Mouse (Mus musculus): ENCODE measurements around the gene Gm14525.
"Not testable (repeated sequence)": the region's sequence is repeated elsewhere in the genome, so short reads cannot be mapped to it uniquely, and the experiment has no call there.

The Gm14525 gene

DNA sequence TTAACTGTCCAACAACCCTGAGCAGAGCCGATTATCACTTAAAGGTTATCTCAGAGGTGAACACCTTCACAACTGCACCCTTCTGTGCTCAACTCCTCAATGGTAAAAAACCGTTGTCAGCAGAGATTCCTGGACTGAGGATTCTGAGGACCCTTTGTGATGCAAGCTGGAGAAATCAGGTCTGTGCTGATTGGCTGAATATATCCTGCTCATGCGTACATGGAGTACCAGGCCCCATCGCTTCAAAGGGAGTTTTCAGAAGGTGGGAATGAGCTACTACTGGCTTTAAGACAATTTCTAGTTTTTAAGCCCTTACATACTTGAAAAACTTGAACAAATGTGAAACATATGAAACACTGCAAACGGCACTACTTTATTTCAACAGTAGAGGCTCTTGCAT, at the start of gene Gm14525:
Gm14525 (minus strand) TSS at position 101 of the 400 bp plus-strand sequence.
- DNase-seq (ENCODE audit: low read depth in 2 of 2, low spot score in 2 of 2), result not testable (repeated sequence)

All from CD8-positive naive resting alpha-beta T cell, adult 2 months (primary cell).